Mouse (Mus musculus) kidney, postnatal 10 days (tissue): ENCODE measurements around the gene Aqr.

Source experiments
- DNase-seq: peaks from one replicate; pipeline ENCODE4 v3.0.0; 2021; ENCODE audit warnings: mixed read lengths

The Aqr gene

DNA sequence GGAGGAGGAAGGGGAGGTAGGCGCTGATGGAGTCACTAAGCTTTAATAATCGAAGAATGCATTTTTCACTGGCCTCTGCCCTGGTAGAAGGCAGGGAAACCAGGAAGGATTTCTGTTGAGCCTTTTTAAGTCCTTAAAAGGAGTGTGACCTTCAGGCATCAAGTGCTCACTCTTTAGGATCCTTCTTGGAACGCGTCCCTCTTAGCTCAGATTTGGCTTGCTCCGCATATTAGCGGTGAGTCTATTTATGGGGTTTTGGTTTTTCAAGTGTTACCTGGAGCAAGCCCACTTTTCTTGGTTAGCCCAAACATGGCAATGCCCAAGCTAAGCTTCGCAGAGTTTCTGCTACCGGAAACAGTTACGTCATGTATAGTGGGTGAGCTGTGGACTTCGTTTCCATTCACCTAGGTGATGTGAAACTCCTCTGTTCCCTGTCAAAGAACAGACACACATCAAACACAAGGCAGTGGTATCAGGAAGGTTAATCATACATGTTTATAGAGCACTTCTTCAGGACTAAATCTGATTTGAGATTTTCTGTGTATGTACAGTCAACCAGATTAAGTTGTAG, 128.5 kb downstream of the Aqr start:
- no peak for DNase-seq

DNA sequence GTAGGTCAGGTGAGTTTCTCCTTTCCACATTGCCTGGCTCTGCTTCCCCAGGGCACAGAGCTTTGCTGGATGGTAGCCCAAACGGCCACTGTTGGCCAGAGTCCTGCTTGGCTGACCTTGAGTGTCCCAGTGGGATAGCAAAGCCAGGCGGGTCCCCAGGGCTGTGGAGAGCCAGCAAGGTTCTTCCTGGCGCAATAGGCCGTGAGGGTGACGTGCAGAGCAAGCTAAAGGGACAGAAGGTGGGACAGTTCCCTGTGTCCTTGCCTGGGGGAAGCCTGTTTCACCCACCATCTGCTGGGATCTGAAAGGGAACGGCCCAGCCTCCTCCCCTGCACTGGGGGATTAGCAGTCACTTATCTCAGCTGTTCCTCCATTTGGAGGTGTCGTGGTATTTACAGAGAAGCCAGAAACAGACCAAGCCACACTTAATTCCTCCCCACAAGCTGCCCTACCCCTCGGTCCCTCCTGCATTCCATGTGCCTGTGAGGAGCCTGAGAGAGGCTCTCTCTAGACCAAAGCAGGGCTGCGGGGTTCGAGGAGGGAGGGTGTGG, 129.4 kb downstream of the Aqr start:
- DNase-seq, result peak; percentile 34

DNA sequence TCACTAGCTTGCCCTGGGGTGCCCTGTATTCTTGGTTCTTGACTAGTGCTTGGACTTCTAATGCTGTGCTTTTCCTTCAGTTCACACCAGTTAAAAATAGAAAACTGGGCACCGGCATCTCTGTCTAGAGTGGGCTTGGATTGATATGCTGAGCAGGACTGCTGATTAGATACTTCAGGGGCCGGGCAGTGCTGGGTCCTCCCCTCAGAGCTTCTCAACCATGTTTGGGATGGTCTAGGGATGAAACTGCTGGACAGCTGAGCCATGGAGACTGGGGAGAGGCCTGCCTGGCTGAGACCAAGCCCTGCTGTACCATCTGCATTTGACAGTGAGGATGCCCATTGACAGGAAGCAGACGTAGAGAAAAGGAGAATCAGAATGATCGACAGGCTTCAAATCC, 132.7 kb downstream of the Aqr start:
- no peak for DNase-seq

DNA sequence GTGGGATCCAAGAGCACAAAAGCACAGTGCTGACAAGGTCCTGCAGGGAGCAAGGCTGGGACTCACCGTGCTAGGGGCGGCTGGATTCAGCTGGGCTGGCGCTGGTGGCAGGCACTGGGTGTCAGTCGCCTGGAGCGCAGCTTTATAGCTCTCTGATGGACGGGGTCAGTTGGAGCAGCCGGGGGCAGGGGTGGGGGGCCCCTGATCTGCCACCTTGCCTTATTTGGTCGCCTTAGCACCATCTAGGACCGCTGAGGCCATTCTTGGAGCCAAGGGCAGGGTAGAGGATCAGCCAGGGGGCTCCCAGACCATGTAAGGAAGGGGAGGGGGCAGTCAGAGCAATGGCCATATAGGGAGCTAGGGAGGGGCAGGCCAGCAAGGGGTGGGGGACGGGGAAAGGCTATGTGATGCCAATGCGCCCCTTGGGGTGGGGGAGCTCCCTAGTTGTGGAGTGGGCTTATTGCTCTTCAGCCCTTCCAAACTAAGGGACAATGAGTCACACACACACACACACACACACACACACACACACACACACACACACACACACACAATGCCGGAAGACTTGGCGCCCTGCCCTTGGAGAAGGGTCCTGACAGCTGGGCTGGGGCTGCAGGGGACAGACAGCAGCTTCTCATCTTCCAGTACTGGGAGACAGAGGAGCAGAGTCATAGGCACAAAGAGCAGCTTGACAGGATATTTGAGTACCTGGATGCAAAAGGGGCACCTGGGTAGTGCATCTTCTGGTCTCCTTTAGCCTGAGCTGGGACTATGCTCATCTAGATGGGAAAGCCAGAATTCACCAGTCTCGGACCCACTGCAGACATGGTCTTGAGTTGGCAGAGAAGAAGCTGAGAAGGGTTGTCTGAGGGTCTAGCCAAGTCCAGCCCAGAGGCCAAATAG, 133.9 kb downstream of the Aqr start, which contains the start of gene Actc1:
Actc1 (minus strand) TSS at position 853 of the 903 bp plus-strand sequence.
- peak; percentile 25 for DNase-seq

DNA sequence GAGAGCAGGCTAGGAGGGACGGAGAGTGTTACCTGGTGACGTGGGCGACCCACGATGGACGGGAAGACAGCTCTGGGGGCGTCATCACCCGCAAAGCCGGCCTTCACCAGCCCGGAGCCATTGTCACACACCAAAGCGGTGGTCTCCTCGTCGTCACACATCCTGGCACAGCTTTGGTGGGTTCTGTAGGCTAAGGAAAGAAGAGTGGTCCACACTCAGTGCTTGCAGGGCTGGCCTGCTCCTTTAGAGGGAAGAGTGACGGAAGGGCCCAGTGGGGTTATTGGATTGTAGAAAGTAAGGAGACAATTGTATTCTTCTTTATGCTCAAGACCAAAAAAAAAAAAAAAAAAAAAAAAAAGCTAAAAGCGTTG, 135.0 kb downstream of the Aqr start:
- DNase-seq, result no peak
